Mouse (Mus musculus) adipocyte (in vitro differentiated cells): ENCODE results near the gene Opcml.

Source experiments
- DNase-seq: peaks from one replicate; pipeline ENCODE4 v3.0.0-alpha.2; 2016; ENCODE audit warnings: low spot score

Gene Opcml

DNA sequence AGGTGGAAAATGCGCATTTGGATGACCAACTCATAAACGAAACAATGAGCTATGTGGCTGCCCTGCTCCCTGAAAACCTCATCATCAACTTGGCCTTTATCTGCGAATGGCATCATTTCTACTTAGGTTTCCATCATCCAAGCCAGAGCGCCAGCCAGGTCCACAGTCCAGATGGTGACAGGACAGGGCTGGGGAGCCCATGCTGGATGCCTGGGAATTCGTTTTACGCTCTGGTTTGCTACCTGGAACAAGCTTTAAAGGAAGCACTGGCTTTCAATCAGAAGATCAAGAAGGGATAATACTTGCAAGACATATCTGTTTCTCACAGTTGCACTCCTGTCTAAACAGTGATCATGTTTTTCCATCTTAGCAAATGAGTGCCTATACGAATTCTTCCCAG, 366.5 kb downstream of the Opcml start:
- no peak for DNase-seq

DNA sequence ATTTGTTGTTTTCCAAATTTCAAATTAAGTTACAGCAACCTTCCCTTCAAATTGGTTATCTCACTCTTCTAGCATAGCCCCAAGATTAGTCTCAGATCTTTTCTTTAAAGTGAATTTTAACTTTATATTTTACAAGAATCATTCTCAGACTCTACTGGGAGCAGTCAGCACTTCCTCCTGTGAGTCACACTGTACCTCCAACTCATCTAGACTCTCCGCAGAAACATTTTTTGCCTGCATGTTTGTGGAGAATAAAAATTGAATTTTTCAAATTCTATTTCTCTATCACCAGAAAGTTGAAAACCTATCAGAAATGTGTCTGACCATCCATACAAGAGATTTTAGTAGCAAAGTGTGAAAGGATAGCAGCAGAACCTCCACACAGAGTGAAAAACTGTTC, 370.4 kb downstream of the Opcml start:
- DNase-seq, result no peak

DNA sequence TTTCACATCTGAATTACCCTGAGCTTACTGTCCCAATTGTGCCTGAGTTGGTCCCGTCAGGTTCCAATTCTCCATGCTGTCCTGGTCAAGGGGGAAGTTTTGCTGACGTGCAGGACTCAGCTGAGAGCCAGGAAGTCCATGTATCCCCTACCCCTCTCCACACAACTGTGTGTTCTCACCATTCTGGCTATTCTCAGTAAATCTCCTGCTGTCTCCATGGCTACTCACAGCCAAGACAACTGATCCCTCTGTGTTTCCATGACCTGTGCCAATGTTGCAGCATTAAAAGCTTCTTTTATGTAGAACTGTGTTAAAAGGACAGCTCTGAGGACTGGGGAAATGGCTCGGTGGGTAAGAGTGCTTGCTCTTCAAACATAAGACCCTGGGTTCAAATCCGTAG, 373.4 kb downstream of the Opcml start:
- no peak for DNase-seq

DNA sequence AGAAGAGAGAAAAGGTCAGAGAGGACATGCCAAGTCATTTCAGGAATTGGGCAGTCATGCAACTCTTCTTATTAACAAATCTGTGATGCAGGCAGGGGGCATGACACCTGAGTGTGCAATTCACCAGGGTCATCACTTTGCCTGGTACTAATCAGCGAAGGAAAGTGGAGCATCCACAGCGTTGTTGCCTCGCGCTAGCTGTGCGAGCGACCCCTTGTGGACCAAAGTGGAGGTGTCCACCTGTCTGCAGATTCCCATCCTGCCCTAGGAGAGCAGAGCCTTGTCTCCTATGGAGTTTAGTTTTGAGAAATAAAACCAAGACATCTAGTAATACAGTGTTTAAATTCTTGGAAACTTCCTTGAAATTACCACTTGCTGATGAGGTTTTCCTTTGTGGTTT, 381.3 kb downstream of the Opcml start:
- DNase-seq, result no peak

DNA sequence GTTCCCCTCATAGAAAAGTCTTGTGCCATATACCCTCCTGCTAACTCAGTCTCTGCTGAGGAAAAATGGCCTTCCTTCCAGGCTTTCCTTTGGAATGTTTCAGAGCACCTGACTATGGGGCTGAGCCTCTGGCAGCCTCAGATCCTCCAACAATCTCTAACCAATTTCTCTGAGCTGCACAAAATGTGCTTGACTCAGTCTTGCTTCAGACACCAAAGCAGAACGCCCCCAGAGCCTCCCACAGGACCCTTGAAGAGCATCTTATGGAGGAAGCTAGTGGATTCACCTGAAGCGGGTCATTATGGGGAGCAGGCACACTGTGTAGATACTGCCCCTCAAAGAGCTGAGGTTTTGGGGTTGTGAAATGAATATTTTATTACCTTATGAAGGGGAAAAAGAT, 386.5 kb downstream of the Opcml start:
- no peak for DNase-seq

DNA sequence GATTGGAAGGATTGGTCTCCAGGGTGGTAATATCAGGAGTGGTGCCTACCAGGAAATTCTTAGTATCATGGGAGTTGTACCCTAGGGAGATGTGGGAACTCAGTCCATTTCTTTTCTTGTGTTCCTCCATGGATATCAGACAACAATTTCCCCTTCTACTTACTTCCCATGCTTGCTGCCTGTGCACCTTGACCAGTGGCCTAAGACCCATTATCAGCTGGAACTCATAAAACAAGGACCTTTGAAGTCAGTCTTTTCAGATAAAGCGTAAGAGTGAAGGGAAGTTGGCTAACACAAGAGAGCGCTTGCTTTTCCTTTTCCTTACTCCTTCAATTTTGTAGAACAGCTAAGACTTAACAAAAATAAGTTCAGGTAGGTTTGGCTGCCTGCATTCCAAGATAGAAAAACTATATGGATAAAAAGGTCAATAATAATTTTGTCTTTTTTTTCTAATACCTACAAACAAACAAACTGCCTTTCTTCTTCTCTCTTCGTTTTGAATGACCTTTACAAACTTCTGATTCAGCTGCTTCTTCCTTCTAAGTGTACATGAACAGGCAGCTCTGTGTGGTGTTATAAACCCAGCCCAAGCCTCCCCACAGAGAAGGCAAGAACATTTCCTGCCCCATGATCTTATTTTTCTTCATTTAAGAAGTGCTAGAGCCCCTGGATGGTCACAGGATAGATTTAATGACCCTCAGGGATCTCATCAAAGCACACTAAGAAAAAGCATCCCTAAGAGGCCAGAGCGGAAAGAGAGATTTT, 387.7 kb downstream of the Opcml start:
- DNase-seq, result no peak

DNA sequence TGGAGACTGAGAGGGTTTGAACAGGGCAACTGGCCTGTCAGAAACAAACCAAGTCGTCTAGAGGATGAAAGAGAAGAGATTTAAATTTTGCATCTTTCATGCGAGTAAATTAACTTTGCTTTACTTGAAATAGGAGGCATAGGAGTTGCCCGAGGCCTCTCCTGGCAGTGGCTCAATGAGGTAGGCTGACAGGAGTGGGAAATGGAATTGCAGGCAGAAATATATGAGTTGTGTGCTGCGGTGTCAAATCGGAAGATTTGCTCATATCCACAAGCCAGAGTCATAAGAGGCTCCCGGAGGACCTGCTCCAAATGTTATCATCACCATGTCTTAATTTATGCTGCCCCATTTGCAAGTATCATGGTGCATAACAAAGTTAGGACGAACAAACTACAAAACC, 391.3 kb downstream of the Opcml start:
- DNase-seq, result no peak

DNA sequence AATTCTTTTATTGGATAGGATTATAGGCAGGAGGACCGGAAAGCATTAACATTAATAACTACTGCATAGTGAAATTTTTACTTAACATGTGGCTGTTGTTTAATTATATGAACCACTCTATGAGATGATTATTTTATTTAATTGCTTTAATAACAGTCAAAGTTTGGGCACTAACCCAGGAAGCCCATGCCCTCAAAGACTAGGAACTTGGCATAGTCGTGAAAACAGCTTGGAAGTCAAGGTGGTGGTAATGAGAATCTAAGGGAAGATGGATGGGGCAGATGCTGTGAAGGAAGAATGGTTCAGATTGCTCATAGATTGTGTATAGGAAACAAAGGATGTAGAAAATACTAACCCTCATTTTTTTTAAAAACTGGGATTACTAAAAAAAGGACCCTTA, 399.7 kb downstream of the Opcml start:
- no peak for DNase-seq

DNA sequence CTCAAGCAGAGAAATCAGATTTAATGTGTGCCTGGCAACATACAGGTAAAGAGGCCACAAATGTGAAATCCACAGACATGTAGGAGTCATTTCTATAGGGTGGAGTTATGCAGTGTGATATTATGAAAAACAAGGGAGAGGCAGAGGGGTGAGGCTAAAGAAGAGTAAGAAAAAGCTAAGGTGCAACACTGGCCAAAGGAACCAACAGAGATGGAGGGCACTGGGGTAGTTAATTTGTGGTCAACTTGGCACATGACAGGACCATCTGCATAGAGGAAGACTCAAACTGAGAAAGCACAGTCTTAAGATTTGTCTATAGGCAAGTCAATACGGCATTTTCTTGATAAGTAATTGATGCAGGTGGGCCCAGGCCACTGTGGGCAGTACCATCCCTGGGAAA, 400.2 kb downstream of the Opcml start:
- no peak for DNase-seq

DNA sequence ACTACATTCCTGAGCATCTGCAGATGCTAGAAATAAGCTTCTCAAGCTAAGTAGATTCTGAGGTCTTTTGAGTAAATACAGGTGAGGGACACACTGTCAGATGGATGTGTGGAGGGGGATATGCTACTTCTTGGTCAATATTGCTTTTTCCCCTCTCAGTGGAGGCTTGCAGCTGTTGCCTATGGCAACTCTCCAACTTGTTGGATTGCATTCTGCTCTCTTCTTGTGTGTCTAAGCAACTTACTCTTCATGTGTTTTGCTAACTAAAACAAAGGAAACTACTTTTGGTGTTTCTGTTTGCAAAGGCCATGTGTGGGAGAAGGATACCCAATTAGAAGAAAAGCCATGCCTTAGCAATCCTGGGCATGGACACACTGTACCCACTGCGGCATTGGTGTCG, 406.0 kb downstream of the Opcml start:
- no peak for DNase-seq

DNA sequence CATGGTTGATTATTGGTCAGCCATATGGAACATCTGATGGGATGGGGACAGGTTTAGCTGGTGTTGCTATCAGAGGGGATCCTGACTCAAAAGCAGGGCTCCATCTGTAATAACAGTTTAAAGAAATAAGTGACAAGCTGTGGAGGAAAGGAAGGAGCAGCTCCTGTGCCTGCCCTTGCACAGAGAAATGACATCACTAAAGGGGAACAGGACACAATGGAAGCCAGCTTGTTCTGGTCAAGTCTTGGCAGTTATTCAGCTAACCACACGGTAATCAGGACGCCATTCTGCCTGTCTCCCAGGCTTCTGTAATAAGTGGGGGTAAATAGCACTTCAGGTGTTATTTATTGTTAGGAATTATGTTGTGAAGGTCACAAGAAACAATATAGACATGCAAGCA, 406.5 kb downstream of the Opcml start:
- no peak for DNase-seq

DNA sequence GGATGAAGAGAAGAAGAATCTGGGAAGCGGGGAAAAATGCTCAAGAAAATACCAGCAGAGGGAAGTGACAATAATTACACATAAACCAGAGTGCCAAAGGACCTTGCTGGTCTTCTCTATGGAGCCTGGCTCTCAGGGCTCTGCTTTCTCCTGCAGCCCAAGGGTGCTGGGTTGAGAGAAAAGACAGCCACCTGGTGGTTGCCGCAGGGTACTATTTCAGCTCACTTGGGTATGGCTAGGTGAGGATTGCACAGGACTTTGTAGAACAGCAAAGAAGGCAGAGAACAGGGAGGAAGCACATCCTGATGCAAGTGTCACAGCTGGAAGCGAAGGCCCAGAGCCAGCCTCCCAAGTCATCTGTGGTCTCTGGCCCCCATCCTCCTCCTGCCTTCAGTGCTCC, 407.1 kb downstream of the Opcml start:
- peak; percentile 55 for DNase-seq

DNA sequence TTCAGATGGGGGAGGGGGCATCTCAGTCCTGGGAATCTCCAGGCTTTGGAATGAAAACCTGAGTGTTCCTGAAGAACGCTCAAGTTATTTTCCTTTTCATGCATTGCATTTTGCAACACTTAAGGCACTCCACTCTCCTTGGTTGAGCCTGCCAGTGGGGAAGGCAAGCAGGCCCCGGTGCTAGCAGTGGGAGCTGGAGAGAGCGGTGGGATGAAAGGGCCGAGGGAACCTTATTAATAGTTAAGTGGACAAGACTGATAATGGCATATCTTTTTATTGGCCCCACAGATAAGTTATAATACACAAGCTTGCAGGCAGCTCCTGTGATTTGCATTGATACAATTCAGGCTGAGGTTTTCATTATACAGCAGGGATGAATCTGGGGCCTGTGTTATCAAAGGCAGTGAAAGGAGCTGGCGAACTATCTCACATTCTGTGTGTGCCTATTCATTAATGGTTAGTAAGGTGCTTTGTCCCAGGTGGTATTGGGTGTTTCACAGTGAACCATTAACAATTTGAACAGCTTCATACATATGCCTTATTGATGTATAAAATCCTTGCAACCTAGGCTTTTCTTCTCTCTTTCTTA, 407.6 kb downstream of the Opcml start:
- no peak for DNase-seq

DNA sequence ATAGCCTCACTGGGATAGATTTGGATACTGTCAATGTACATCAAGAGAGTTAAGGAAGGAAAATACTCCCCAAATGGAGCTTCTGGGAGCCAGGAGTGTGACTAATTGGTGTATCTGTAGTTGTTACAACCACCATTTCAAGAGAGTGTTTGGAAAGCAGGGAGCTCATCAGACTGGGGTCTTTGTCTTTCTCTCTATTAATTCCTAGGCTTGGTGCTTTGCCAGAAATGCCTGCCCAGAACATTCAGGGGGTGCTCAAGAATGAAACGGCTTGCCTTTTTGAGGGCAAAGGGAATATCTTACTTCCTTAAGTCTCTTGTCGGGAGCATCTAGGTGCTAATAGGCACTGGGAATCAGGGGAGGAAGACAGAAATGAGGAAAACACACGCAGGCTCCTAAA, 416.9 kb downstream of the Opcml start:
- DNase-seq, result no peak

DNA sequence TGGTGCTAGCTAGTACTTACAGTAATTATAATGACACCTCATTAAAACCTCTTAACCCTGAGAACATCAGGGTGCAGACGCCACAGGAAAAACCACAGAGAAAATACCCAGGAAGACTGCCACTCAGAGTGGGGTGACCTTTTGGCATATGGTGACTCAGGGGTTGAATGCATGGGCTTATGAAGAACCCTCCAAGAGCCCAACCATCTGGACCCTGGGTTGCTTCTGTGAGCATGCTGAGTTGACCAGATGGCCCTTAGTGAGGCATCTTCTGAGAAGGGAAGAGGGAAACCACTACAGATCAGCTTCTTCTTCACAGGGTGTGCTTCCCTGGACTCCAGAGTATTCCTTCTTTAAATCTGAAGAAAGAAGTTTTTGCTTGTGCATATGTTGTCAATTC, 418.1 kb downstream of the Opcml start:
- DNase-seq, result no peak

DNA sequence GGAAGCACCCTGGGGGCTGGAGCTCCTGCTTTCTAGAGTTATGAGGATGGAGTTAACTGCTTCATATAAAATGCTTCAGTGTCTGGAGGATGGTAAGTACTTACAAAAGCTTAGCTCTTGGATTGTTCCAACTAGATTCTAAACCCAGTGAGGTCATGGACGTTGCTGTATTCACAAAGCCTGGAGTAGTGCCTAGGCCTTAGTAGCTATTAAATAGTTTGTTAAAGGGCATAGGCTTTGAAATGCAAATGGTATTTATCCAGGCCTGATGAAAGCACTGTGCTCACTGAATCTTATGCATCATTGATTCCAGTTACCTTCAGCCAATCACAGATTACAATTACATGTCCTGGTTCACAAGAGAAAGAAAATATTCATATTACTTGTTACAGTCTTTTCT, 421.3 kb downstream of the Opcml start:
- no peak for DNase-seq

DNA sequence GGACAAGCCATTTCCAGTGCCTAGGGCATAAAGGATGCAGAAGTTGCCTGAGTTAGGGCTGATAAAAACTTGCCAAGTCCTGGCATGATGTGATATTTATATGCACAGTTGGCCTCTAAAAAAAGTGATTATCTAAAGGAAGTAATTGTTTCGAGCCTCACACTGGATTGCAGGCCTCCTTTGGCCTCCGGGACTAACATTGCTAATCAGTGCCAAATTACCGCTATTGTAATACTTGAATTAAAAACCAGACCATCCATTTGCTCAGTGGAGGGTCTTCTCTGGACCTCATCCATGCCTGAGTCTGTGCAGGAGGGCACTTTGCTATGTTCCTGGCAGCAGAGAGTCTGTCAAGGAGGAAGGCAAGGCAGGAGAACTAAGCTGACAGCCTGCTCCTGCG, 423.3 kb downstream of the Opcml start:
- DNase-seq, result no peak

DNA sequence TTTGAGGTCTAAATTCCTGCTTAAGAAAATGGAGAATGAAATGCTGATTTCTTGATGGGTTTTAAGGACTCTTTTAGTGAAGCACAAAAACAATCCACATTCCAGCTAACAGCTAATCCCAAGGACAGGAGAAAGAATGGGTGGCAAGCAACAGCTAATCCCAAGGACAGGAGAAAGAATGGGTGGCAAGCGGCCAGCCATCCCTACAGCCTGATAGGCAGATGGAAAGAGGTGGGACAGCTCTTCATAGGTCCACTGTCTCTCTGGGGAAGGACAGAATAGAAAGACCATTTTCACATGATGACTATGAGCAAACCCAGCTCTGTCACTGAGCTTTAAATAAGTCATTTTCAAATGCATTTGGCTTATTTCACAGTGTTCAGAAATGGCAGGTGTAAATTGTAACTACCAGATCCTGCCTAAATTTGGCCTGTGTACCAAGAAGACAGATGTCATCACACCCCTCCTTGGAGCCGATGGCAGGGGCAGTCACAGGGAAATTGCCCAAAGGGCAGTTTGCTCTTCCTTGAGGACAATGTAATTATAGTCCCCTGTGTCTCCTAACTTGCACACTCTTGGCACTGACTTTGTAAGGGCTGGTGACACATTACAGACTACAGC, 427.6 kb downstream of the Opcml start:
- DNase-seq, result no peak

DNA sequence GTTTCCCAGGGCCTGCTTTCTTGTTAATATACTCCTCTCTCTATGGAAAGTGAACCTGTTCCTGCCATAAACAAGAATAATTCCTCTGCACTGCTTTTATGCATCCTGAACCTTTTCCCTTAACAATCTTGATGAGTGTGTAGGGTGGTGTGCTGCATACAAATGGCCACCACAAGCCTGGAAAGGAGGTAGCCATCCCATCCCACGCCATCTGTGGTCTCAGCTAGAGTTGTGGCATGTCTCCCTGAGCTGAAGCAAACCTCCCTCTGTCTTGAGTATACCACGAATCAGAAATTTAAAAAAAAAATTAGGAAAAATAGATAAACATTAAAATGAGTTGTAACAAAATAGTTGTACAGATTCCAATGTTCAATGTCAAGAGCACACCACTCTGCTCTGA, 432.2 kb downstream of the Opcml start:
- no peak for DNase-seq

DNA sequence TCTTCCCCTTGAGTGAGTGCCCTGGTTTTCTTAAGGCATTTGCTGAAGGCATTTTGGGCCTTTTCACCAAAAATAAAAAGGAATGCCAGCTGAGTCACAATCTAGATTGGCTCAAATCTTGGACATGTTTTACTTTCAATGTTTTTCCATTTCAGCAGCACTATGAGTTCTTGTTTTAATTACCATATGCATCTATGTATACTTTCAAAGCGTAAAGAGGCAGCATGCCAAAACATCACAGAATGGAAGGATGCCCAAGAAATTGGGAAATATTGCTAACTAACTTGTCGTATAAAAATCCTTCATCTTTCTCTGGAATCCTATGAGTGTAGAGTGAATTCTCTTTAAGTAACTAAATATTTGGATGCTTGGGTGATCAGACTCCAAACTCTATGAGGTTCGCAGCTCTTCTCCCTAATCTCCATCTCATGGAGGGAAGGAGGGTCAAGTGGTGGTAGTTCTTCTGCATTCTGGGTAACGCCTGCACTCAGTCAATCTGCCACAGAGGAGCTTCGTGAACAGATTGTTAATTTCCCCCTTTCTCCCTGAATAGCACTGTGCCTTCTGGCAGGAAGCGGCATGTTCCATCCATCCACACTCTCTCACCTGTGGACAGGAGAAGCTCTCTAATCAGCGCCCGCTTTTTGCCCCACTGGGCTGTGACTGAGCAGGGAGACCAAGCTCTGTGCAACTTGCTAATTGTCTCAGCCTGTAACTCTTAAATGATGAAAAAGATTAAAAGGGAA, 435.4 kb downstream of the Opcml start:
- DNase-seq, result no peak

DNA sequence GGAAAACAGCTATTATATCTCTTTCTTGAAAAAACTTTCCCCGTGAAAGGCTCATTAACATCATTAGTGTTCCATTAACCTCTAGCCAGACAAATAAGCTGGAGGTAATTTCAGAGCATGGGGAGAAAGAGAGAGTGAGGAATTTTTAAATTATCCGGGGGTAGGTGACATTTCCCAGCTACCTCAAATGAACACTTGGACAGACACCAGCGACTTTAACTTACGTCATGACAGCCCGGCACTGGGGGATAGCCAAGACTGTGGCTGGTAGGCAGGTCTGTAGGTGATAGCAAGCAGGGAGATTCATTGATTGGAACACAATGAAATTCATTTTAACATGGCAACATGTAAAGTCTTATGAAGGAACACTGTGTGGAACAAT, 436.0 kb downstream of the Opcml start:
- DNase-seq, result no peak

DNA sequence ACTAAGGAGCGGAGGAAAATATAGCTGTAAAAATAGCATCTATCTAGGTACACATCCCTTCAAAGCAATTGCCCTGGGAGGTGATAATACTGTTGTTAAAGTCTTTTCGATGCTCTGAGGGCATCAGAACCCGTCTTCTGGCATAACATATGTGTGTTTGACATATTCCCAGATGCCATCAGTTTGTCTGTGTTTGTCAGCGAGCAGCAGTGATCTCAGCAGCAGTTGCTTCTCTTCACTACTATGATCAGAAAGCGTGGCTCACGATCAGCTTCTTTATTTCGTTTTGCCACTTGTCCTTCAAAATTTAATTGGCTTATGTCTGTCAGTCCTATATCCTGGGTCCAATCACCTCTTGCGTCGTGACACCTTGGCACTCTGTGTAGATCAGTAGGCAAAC, 447.9 kb downstream of the Opcml start:
- DNase-seq, result no peak
